Mouse (Mus musculus) left cerebral cortex, adult 2 months (tissue): ENCODE measurements around the gene Hist1h3a. TPM values are rescaled to one million over a fixed set of nuclear protein-coding genes. Genes with fewer than 3 reads are reported as not detected.
"Not testable (repeated sequence)": the region's sequence is repeated elsewhere in the genome, so short reads cannot be mapped to it uniquely, and the experiment has no call there.

Experiments
- DNase-seq, 2 experiments: peaks; one replicate each; pipeline ENCODE4 v3.0.0; 2021 to 2022; ENCODE audit warnings: low spot score in 2 of 2, mixed read lengths in 1 of 2; ENCODE audit errors: extremely low spot score in 1 of 2
- H3K27ac ChIP-seq: fragments of 200-600 bp; 2 replicates; pipeline ENCODE4 v1.8.1; 2022
- H3K4me3 ChIP-seq: fragments of 200-600 bp; 2 replicates; pipeline ENCODE4 v1.8.1; 2022
- CTCF ChIP-seq: fragments of 200-600 bp; IDR thresholded peaks from 2 replicates; pipeline ENCODE4 v1.8.1; 2022; ENCODE audit warnings: antibody characterized with exemption, mild to moderate bottlenecking, moderate library complexity
- intact Hi-C: fragments of 180-260 bp; cut with DNase I; formaldehyde crosslinking; loops from one replicate; pipeline ENCODE4 v1.15.1; 2025
- long read RNA-seq, 2 experiments: library from polyadenylated mRNA; stranded (forward); transcript quantifications; one replicate each; pipeline ENCODE4 v2.0.0; 2021; ENCODE audit warnings: borderline mapping rate in 2 of 2
- total RNA-seq, 2 experiments: library from RNA; stranded (reverse); gene quantifications; 2 replicates each; pipeline ENCODE4 v1.2.3; 2021

Gene Hist1h3a
- total RNA-seq, result 10 to 100 TPM; 31.1 to 37.0 TPM
- long read RNA-seq, experiment 1, result 0 reads
- long read RNA-seq, experiment 2, result 0 reads

GRCm38 (mm10) chr13:23761871-23762821, at the start of gene Hist1h3a:
TSS of gene Hist1h3a (minus strand) at chr13:23762386.
- Histone ChIP-seq H3K27ac (peak within 1 kb of the TSS; percentile 90), H3K4me3 (peak within 1 kb of the TSS; percentile 66)
- DNase-seq, result peak; percentile 50 to 57
- intact Hi-C loops, result loop anchor here (1.0 to 5.0 kb wide), 4 partner anchors 141 to 1720 kb away; partner anchors contain the start of genes Abt1, Hist1h2ag, Hist1h2be and Hist1h2bj

- intact Hi-C loops, result no loop called here
- H3K4me3 ChIP-seq, result no peak within 1 kb of the TSS
- TF ChIP-seq CTCF, result no peak
- no peak within 1 kb of the TSS for H3K27ac ChIP-seq
- no peak for DNase-seq
Observed at GRCm38 (mm10) chr13:23806422-23807052, 44.4 kb upstream of the Hist1h3a start, which contains the start of gene Slc17a2. TSS of gene Slc17a2 (plus strand) at chr13:23806993.

GRCm38 (mm10) chr13:23804532-23804931, 42.3 kb upstream of the Hist1h3a start:
- intact Hi-C loops, result no loop called here
- no peak for TF ChIP-seq CTCF
- H3K4me3 ChIP-seq, result no peak overlapping the region
- no peak for DNase-seq
- no peak overlapping the region for H3K27ac ChIP-seq

- TF ChIP-seq CTCF, result no peak
- Histone ChIP-seq H3K27ac (no peak overlapping the region), H3K4me3 (no peak overlapping the region)
- no peak for DNase-seq
- intact Hi-C loops, result no loop called here
Observed at GRCm38 (mm10) chr13:23799405-23799804, 37.2 kb upstream of the Hist1h3a start.

- no peak overlapping the region for H3K27ac ChIP-seq
- no peak overlapping the region for H3K4me3 ChIP-seq
- DNase-seq, result peak; percentile 24 to 27
- intact Hi-C loops, result loop anchor here (5.0 kb wide), 2 partner anchors 220 to 505 kb away; no protein-coding TSS in a partner anchor
- TF ChIP-seq CTCF, result peak; percentile 93
Observed at GRCm38 (mm10) chr13:23792520-23792919, 30.3 kb upstream of the Hist1h3a start.

GRCm38 (mm10) chr13:23779025-23779424, 16.8 kb upstream of the Hist1h3a start:
- no peak overlapping the region for H3K4me3 ChIP-seq
- no peak overlapping the region for H3K27ac ChIP-seq
- no peak for TF ChIP-seq CTCF
- intact Hi-C loops, result no loop called here
- no peak for DNase-seq

- Histone ChIP-seq H3K27ac (no peak overlapping the region), H3K4me3 (no peak overlapping the region)
- DNase-seq, result no peak
- TF ChIP-seq CTCF, result no peak
- intact Hi-C loops, result no loop called here
Observed at GRCm38 (mm10) chr13:23778339-23778738, 16.2 kb upstream of the Hist1h3a start.

GRCm38 (mm10) chr13:23772561-23773313, 10.6 kb upstream of the Hist1h3a start:
- TF ChIP-seq CTCF, result no peak
- peak overlapping the region; percentile 13; the same call in 1 of the 2 replicates for H3K4me3 ChIP-seq
- H3K27ac ChIP-seq, result no peak overlapping the region
- intact Hi-C loops, result no loop called here
- peak; percentile 29 to 30 for DNase-seq

- H3K27ac ChIP-seq, intact Hi-C loops, DNase-seq, H3K4me3 ChIP-seq: not testable (repeated sequence)
Observed at GRCm38 (mm10) chr13:23769613-23770012, 7.4 kb upstream of the Hist1h3a start, which contains the start of gene Trim38. TSS of gene Trim38 (plus strand) at chr13:23769913.

- intact Hi-C loops, result no loop called here
- no peak for DNase-seq
- no peak for TF ChIP-seq CTCF
- Histone ChIP-seq H3K27ac (no peak overlapping the region), H3K4me3 (no peak overlapping the region)
Observed at GRCm38 (mm10) chr13:23768834-23769397, 6.7 kb upstream of the Hist1h3a start.

- H3K4me3 ChIP-seq, result no peak overlapping the region
- no peak overlapping the region for H3K27ac ChIP-seq
- DNase-seq, result no peak
- TF ChIP-seq CTCF, result no peak
- intact Hi-C loops, result no loop called here
Observed at GRCm38 (mm10) chr13:23766772-23767171, 4.6 kb upstream of the Hist1h3a start.
